Mouse (Mus musculus): Measurements from ENCODE around the gene Smagp. TPM values are rescaled to one million over a fixed set of nuclear protein-coding genes. Genes with fewer than 3 reads are reported as not detected.

The Smagp gene
- polyA plus RNA-seq, 1 experiment = 384 TPM

DNA sequence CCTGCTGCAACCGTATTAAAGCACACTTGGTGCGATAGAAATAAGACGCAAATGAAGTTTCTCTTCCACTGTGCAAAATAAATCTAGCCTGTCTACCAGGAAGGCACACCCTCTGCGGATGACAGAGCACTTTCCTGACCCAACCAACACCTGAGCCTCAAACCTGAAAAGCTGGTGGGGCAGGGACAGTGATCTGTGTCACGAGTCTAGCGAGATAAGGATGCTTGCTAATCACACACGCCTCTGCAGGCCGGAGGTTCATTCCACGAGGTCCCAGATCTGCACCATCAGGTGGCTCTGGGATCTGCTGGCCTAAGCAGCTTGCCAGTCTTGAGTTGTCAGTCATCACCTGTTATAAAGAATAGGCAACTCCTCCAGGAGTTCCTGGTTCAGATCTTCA, 14.9 kb upstream of the Smagp start:
- H3K27ac ChIP-seq (ENCODE audit: insufficient read depth, low read depth, low read length) = 0 out of 2 replicates have a peak overlapping the region, but pooled peaks have one; percentile 40

GRCm38 (mm10) chr15:100650111-100650510, 13.4 kb upstream of the Smagp start:
- no peak overlapping the region for H3K4me3 ChIP-seq (ENCODE audit: low read depth, low read length)
- TF ChIP-seq POLR2A (IDR thresholded peaks at IDR 0.05; ENCODE audit: low read depth, low read length) = no peak
- TF ChIP-seq CTCF (IDR thresholded peaks at IDR 0.05; ENCODE audit: extremely low read depth, insufficient read length, insufficient replicate concordance, low read depth, low read length) = no peak
- no peaks in the 10 kb centered on the region; the same call in 1 of the 2 replicates for H3K36me3 ChIP-seq (ENCODE audit: control insufficient read depth, insufficient read depth, low read length)
- H3K4me1 ChIP-seq (ENCODE audit: control insufficient read depth, insufficient read depth, insufficient read length, low read length) = peaks cover 8% of the 10 kb centered on the region
- no peak overlapping the region for H3K27ac ChIP-seq (ENCODE audit: insufficient read depth, low read depth, low read length)
- 93% methylated on average over 10 of the region's 10 CpGs for WGBS
- H3K27me3 ChIP-seq (ENCODE audit: control insufficient read depth, insufficient read depth, low read length) = no peaks in the 10 kb centered on the region

More for the DNA sequence above, 14.9 kb upstream of the Smagp start:
- WGBS = 30% methylated on average over 9 of the region's 9 CpGs
- TF ChIP-seq POLR2A (IDR thresholded peaks at IDR 0.05; ENCODE audit: low read depth, low read length) = 0 out of 2 replicates have a peak, but pooled peaks have one; percentile 16
- TF ChIP-seq CTCF (IDR thresholded peaks at IDR 0.05; ENCODE audit: extremely low read depth, insufficient read length, insufficient replicate concordance, low read depth, low read length) = no peak
- H3K27me3 ChIP-seq (ENCODE audit: control insufficient read depth, insufficient read depth, low read length) = no peaks in the 10 kb centered on the region
- H3K4me1 ChIP-seq (ENCODE audit: control insufficient read depth, insufficient read depth, insufficient read length, low read length) = peaks cover 8% of the 10 kb centered on the region
- H3K36me3 ChIP-seq (ENCODE audit: control insufficient read depth, insufficient read depth, low read length) = no peaks in the 10 kb centered on the region; the same call in 1 of the 2 replicates
- H3K4me3 ChIP-seq (ENCODE audit: low read depth, low read length) = no peak overlapping the region

DNA sequence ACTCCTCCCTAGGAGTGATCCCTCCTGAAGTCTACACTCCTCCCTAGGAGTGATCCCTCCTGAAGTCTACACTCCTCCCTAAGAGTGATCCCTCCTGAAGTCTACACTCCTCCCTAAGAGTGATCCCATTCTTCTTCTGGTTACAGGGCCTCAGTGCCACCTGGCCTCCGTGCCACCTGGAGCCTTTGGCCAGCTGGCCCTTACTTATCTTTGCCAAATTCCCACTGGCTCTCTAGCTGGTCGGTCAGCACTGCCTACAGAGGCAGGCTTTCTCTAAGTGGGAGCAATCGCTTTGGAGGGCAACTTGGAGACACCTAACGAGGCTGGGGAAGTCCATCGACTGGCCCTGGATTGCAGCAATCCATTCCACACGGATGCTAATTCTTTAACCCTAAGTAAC, 9.4 kb upstream of the Smagp start:
- TF ChIP-seq CTCF (IDR thresholded peaks at IDR 0.05; ENCODE audit: extremely low read depth, insufficient read length, insufficient replicate concordance, low read depth, low read length) = no peak
- TF ChIP-seq POLR2A (IDR thresholded peaks at IDR 0.05; ENCODE audit: low read depth, low read length) = no peak
- Histone ChIP-seq H3K27ac (ENCODE audit: insufficient read depth, low read depth, low read length) (no peak overlapping the region), H3K27me3 (ENCODE audit: control insufficient read depth, insufficient read depth, low read length) (no peaks in the 10 kb centered on the region), H3K36me3 (ENCODE audit: control insufficient read depth, insufficient read depth, low read length) (no peaks in the 10 kb centered on the region; the same call in 1 of the 2 replicates), H3K4me1 (ENCODE audit: control insufficient read depth, insufficient read depth, insufficient read length, low read length) (peaks cover 2% of the 10 kb centered on the region; the same call in 1 of the 2 replicates), H3K4me3 (ENCODE audit: low read depth, low read length) (no peak overlapping the region)
- 77% methylated on average over 6 of the region's 6 CpGs for WGBS

DNA sequence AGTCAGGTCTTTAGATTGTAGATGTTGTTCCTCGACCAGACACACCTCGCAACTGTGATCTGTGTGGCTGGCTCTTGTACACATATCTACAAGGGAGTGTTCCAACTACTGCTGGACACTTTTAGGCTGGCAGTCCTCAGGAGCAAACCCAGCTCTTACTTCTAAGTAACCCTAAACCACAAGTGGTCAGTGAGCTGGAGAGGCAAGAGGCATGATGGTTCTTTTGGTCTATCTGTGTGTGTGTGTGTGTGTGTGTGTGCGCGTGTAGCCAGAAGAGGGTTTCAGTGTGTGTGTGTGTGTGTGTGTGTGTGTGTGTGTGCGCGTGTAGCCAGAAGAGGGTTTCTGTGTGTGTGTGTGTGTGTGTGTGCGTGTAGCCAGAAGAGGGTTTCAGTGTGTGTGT, 5.7 kb upstream of the Smagp start:
- Histone ChIP-seq H3K27ac (ENCODE audit: insufficient read depth, low read depth, low read length) (no peak overlapping the region), H3K27me3 (ENCODE audit: control insufficient read depth, insufficient read depth, low read length) (no peaks in the 10 kb centered on the region), H3K4me3 (ENCODE audit: low read depth, low read length) (no peak overlapping the region), H3K36me3 (ENCODE audit: control insufficient read depth, insufficient read depth, low read length) (no peaks in the 10 kb centered on the region), H3K4me1 (ENCODE audit: control insufficient read depth, insufficient read depth, insufficient read length, low read length) (peaks cover 8% of the 10 kb centered on the region; the same call in 1 of the 2 replicates)
- TF ChIP-seq POLR2A (IDR thresholded peaks at IDR 0.05; ENCODE audit: low read depth, low read length) (no peak), CTCF (IDR thresholded peaks at IDR 0.05; ENCODE audit: extremely low read depth, insufficient read length, insufficient replicate concordance, low read depth, low read length) (no peak)
- WGBS = 89% methylated on average over 7 of the region's 7 CpGs

DNA sequence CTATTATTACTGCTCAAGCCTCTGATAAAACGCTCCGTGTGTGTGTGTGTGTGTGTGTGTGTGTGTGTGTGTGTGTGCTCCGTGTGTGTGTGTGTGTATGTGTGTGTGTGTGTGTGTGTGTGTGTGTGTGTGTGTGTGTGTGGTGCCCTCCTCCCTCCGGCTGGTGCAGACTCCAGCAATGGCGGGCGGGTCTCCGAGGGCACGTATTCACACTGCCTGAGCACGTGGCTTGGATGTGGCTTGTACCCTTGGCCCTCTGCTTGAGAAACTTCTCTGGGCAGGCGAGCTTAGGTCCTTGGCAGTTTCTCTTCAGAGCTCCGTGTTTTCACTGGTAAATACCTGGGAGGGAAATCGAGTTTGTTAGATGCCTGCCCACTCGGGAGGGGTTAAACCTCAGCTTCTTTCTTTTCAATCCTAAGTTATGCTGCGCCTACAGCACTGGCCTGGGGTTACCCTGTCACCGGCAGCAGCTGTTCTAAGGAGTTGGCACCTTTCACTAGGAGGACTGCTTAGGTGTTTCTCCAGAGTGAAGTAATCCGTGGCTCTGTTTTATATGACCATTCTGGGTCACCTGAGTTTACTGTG, 4.6 kb upstream of the Smagp start:
- Histone ChIP-seq H3K27ac (ENCODE audit: insufficient read depth, low read depth, low read length) (no peak overlapping the region), H3K4me1 (ENCODE audit: control insufficient read depth, insufficient read depth, insufficient read length, low read length) (peaks cover 8% of the 10 kb centered on the region; the same call in 1 of the 2 replicates), H3K27me3 (ENCODE audit: control insufficient read depth, insufficient read depth, low read length) (no peaks in the 10 kb centered on the region), H3K36me3 (ENCODE audit: control insufficient read depth, insufficient read depth, low read length) (no peaks in the 10 kb centered on the region), H3K4me3 (ENCODE audit: low read depth, low read length) (no peak overlapping the region)
- 44% methylated on average over 14 of the region's 16 CpGs for WGBS
- no peak for TF ChIP-seq CTCF (IDR thresholded peaks at IDR 0.05; ENCODE audit: extremely low read depth, insufficient read length, insufficient replicate concordance, low read depth, low read length)
- no peak for TF ChIP-seq POLR2A (IDR thresholded peaks at IDR 0.05; ENCODE audit: low read depth, low read length)

GRCm38 (mm10) chr15:100639972-100640750, 3.4 kb upstream of the Smagp start:
- no peak overlapping the region for H3K4me3 ChIP-seq (ENCODE audit: low read depth, low read length)
- H3K27ac ChIP-seq (ENCODE audit: insufficient read depth, low read depth, low read length) = 0 out of 2 replicates have a peak overlapping the region, but pooled peaks have one; percentile 30
- TF ChIP-seq CTCF (IDR thresholded peaks at IDR 0.05; ENCODE audit: extremely low read depth, insufficient read length, insufficient replicate concordance, low read depth, low read length) = no peak
- no peak for TF ChIP-seq POLR2A (IDR thresholded peaks at IDR 0.05; ENCODE audit: low read depth, low read length)
- H3K27me3 ChIP-seq (ENCODE audit: control insufficient read depth, insufficient read depth, low read length) = no peaks in the 10 kb centered on the region
- H3K36me3 ChIP-seq (ENCODE audit: control insufficient read depth, insufficient read depth, low read length) = no peaks in the 10 kb centered on the region
- 47% methylated on average over 16 of the region's 16 CpGs for WGBS
- peaks cover 8% of the 10 kb centered on the region; the same call in 1 of the 2 replicates for H3K4me1 ChIP-seq (ENCODE audit: control insufficient read depth, insufficient read depth, insufficient read length, low read length)

- Histone ChIP-seq H3K4me1 (ENCODE audit: control insufficient read depth, insufficient read depth, insufficient read length, low read length) (peaks cover 15% of the 10 kb centered on the region), H3K27ac (ENCODE audit: insufficient read depth, low read depth, low read length) (no peak overlapping the region), H3K27me3 (ENCODE audit: control insufficient read depth, insufficient read depth, low read length) (no peaks in the 10 kb centered on the region), H3K36me3 (ENCODE audit: control insufficient read depth, insufficient read depth, low read length) (no peaks in the 10 kb centered on the region), H3K4me3 (ENCODE audit: low read depth, low read length) (no peak overlapping the region)
- TF ChIP-seq CTCF (IDR thresholded peaks at IDR 0.05; ENCODE audit: extremely low read depth, insufficient read length, insufficient replicate concordance, low read depth, low read length) (peak; percentile 51; the same call in 1 of the 2 replicates), POLR2A (IDR thresholded peaks at IDR 0.05; ENCODE audit: low read depth, low read length) (no peak)
- 17% methylated on average over 6 of the region's 6 CpGs for WGBS
Measured at GRCm38 (mm10) chr15:100637661-100638060, 921 bp upstream of the Smagp start.

Measured in small intestine, adult 2 months (tissue).